Mouse (Mus musculus): ENCODE results near the gene Vmn2r-ps130.
"Not testable (repeated sequence)": the region's sequence is repeated elsewhere in the genome, so short reads cannot be mapped to it uniquely, and the experiment has no call there.

The Vmn2r-ps130 gene

GRCm38 (mm10) chr17:23060866-23061265 is at the start of gene Vmn2r-ps130:
TSS of gene Vmn2r-ps130 (plus strand) at chr17:23061166.
- in situ Hi-C loops (cut with MboI, MseI): not testable (repeated sequence)

All from regulatory T cell (primary cell).